Mouse (Mus musculus) brain, embryonic 14.5 days (tissue): Measurements from ENCODE around the gene Gm49383.

Source experiments
- CTCF ChIP-seq: fragments of 200-500 bp; IDR thresholded peaks from 2 replicates; pipeline ENCODE4 v1.5.1; 2012; ENCODE audit warnings: inconsistent platforms, mild to moderate bottlenecking, moderate library complexity, borderline replicate concordance; ENCODE audit not compliant: insufficient read depth, insufficient read length; ENCODE audit errors: extremely low read depth
- POLR2A ChIP-seq: fragments of 200-500 bp; IDR thresholded peaks from 2 replicates; pipeline ENCODE4 v1.6.1; 2012; ENCODE audit warnings: mild to moderate bottlenecking, inconsistent platforms, borderline replicate concordance; ENCODE audit not compliant: poor library complexity, insufficient read depth, insufficient read length, severe bottlenecking; ENCODE audit errors: extremely low read depth

DNA sequence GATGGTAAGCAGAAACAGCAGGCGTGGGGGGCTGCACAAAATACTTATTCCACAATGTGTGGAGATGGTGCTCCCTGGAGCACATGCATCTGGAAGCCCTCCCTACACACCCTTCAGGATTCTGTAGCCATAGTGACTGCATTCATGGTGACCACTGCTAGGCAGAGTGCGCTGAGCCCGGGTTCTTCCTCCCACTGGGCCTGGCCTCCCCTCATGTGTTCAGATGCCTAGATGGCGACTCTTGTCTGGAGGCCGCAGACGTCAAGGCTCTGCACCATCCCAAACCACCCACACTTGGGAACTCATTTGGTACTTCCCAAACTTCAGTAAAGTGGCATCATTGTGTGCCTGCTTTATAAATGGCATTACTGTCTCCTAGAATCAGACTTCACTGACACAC, 53.4 kb downstream of the Gm49383 start:
- TF ChIP-seq CTCF (no peak), POLR2A (no peak)
